Mouse (Mus musculus) erythroblast, embryonic 14.5 days (primary cell): ENCODE data around the gene Dab1. TPM values are rescaled to one million over a fixed set of nuclear protein-coding genes. Genes with fewer than 3 reads are reported as not detected.

Experiments used
- H3K27me3 ChIP-seq: 2 replicates; pipeline ENCODE4 v1.6.1; 2012; ENCODE audit warnings: inconsistent platforms; ENCODE audit not compliant: control insufficient read depth
- H3K36me3 ChIP-seq: 2 replicates; pipeline ENCODE4 v1.6.1; 2012; ENCODE audit warnings: mild to moderate bottlenecking, inconsistent platforms; ENCODE audit not compliant: control insufficient read depth
- H3K4me1 ChIP-seq: 2 replicates; pipeline ENCODE4 v1.6.1; 2012; ENCODE audit warnings: inconsistent platforms; ENCODE audit not compliant: control insufficient read depth
- H3K4me3 ChIP-seq: replicated peaks from 2 replicates; pipeline ENCODE3; 2012; ENCODE audit warnings: moderate library complexity, mild to moderate bottlenecking, inconsistent platforms
- H3K9me3 ChIP-seq: 2 replicates; pipeline ENCODE4 v1.6.1; 2012; ENCODE audit warnings: low read length, inconsistent platforms, mixed read lengths; ENCODE audit not compliant: control insufficient read depth
- GATA1 ChIP-seq: IDR thresholded peaks from 2 replicates; pipeline ENCODE4 v1.6.1; 2012; ENCODE audit warnings: low read length, inconsistent platforms, mixed read lengths
- TAL1 ChIP-seq: IDR thresholded peaks from 3 replicates; pipeline ENCODE4 v1.6.1; 2012; ENCODE audit warnings: low read length, inconsistent platforms, mixed read lengths
- polyA plus RNA-seq: library from polyadenylated mRNA; stranded (reverse); fragments of >175 nt; gene quantifications from 2 replicates; pipeline ENCODE4 v1.2.3, GENCODE M21; 2012

The Dab1 gene
- polyA plus RNA-seq, 1 experiment = not detected

DNA sequence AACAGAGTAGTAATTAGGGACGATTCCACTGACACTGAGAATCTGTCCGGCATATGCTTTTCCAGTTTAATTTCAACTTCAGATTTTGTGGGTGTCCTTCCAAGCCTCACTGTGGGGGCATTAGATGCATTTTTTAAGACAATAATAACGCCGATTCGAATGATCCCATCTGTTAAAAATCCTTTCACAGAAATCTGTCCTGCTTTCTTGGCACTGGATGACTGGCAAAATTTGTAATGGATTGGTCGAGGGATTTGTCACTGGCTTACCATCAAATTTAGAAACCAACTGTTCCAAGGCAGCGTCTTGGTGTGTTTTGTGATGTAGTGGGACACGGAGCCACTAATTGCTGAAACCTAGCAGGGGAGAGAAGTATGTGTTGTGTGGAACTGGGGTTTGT lies 638.6 kb downstream of the Dab1 start:
- peaks cover 13% of the 10 kb centered on the region for H3K9me3 ChIP-seq
- no peaks in the 10 kb centered on the region for H3K27me3 ChIP-seq
- H3K4me3 ChIP-seq = no peak overlapping the region
- no peaks in the 10 kb centered on the region for H3K36me3 ChIP-seq
- H3K4me1 ChIP-seq = no peaks in the 10 kb centered on the region
- TF ChIP-seq TAL1 (no peak), GATA1 (no peak)

DNA sequence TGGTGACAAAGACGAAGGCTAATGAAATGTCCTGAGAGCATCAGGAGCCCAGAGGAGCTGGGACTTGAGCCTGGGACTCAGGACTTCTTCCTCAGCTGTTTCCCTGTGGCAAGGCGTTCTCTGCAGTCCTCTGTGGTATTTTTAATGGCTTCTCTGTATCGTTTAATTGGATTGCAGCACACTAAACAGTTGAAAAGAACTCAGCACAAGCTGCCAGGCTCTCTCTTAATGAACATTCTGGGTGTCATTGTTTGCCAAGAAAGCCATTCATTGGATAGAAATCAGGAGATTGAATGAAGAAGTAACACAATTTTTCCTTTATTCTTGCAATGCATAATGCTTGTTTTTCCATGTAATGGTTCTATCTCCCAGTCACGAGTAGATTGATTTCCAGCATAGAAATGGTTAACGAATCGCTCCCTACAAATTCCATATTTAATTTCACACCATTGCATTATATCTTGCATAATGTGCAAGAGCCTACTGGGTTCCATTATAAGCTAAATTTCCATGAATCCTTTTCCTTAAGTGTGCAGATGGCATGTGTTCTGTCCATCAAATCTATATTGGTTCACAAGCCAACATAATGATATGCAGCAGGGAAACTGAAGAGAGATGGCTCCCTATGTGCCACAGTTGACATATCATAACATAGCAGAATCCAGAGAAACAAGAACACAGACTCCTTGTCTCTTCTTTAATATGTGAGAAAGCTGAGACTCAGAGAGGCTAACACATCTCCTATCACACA lies 650.4 kb downstream of the Dab1 start:
- Histone ChIP-seq H3K27me3 (no peaks in the 10 kb centered on the region), H3K4me1 (no peaks in the 10 kb centered on the region), H3K9me3 (no peaks in the 10 kb centered on the region), H3K4me3 (no peak overlapping the region), H3K36me3 (no peaks in the 10 kb centered on the region)
- TF ChIP-seq TAL1 (no peak), GATA1 (no peak)

DNA sequence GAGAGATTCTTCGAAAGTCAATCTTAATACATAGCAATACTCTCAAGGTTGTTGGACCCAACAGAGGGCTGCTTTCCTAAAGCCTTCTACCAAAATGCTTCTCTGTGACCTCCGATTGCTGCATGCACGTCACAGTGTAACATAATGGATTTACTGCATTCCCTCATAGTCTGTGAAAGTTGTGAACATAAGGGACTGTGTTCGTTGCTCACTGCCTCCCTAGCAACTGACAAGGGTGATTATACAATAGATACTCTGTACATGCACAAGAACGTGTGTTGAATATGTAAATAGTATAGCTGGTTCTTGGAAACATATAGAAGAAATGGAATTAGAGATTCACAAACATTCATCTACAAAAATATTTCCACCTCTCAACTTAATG lies 651.0 kb downstream of the Dab1 start:
- Histone ChIP-seq H3K36me3 (no peaks in the 10 kb centered on the region), H3K4me3 (no peak overlapping the region), H3K4me1 (no peaks in the 10 kb centered on the region), H3K9me3 (no peaks in the 10 kb centered on the region), H3K27me3 (no peaks in the 10 kb centered on the region)
- TF ChIP-seq TAL1 = no peak
- TF ChIP-seq GATA1 = no peak

DNA sequence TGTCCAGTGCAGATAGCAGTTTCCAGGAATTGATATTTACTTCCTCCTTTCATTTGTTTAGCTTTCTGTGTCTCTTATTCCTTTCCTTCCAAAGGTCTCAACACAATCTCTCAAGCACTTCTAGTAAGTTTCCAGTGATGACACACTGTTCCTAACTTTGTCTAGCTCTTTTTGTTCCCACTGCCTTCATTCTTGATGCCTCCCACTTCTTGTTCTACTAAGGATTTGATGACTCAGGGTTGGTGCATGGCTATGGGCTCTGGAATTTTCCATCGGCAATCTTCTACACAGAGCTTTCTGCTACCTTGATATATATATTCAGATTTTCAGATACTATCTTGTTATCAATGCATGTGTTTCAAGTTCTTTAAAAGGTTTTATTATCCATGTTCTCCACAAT lies 656.1 kb downstream of the Dab1 start:
- Histone ChIP-seq H3K4me3 (no peak overlapping the region), H3K9me3 (peaks cover 14% of the 10 kb centered on the region), H3K27me3 (no peaks in the 10 kb centered on the region), H3K4me1 (no peaks in the 10 kb centered on the region), H3K36me3 (no peaks in the 10 kb centered on the region)
- no peak for TF ChIP-seq GATA1
- TF ChIP-seq TAL1 = no peak

DNA sequence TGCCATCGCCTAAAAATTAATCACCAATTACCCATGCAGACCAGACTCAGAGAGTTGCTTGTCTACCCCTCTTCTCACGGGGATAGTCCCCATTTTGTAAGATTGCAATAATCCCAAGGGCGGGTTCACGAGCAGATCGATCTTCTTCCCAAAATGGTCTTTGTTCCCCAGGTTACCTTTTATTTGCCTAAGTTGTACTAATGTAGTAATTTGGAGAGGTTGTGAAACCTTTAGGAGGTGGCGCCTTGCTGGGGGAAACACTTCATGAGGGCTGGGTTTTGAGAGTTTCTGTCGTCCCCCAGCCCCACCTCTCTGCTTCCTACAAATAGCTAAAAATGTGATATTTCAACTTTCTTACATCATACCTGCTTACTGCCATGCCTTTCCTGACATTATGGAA lies 657.8 kb downstream of the Dab1 start:
- Histone ChIP-seq H3K4me3 (no peak overlapping the region), H3K36me3 (no peaks in the 10 kb centered on the region), H3K27me3 (no peaks in the 10 kb centered on the region), H3K9me3 (peaks cover 14% of the 10 kb centered on the region), H3K4me1 (no peaks in the 10 kb centered on the region)
- TF ChIP-seq GATA1 (no peak), TAL1 (no peak)

DNA sequence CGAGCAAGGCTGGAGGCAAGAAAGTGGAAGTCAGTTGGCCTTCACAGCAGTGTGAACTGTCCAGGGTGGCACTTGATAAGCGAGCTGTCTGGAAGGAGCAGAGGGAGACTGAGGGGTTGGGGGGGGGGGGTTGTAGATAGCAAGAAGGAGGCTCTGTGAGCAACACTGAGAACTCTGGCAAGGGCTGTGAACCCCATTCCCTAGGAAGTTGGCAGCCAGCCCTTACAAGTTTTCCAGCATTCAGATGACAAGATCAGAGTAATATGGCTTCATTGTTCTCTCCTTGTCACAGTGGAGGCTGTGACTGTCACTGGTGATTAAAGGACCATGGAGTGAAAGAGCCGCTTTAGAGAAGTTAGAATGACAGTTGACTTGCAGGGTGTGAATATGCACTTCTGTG lies 662.4 kb downstream of the Dab1 start:
- H3K4me3 ChIP-seq = no peak overlapping the region
- TF ChIP-seq TAL1 (no peak), GATA1 (no peak)

DNA sequence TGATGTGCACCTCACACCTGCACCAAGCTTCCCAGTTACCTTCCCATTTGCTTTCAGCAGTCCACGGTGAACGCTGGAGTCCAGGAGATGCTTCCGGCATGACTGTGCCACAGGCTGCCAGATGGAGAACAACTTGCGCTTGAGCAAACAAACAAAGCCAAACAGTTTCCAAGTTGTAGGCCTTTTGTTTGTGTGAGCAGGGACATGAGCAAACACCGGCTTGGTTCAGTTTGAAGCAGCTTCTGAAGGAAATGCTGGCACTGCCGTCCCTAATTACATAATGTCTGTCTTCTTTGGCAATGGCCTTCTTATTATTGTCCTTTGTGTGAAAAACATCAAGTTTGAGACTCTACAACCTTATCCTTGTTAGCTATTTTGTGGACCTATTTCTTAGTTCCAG lies 664.7 kb downstream of the Dab1 start:
- no peak for TF ChIP-seq GATA1
- no peak for TF ChIP-seq TAL1
- Histone ChIP-seq H3K9me3 (peaks cover 12% of the 10 kb centered on the region; the same call in 1 of the 2 replicates), H3K36me3 (no peaks in the 10 kb centered on the region), H3K4me1 (no peaks in the 10 kb centered on the region), H3K27me3 (no peaks in the 10 kb centered on the region), H3K4me3 (no peak overlapping the region)

More for the DNA sequence above, 662.4 kb downstream of the Dab1 start:
- Histone ChIP-seq H3K4me1 (no peaks in the 10 kb centered on the region), H3K9me3 (peaks cover 22% of the 10 kb centered on the region), H3K27me3 (no peaks in the 10 kb centered on the region), H3K36me3 (no peaks in the 10 kb centered on the region)

DNA sequence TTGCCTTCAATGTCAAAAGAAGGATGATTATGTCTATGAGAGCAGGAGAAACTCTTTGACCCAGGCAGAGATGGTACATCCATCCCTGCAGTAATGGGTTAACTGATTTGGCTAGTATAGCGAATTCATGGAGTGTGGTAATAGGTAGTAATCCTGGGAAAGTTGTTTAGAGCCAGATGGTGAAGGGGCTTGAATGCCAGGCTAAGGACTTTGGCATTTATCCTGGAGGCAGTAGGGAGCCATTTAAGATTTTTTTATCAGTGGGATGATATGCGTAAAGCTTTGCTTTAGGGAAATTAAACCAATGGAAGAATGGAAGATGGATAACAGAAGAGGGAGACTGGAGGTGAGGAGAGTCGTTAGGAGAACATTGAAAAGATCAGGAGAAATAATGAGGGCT lies 669.2 kb downstream of the Dab1 start:
- Histone ChIP-seq H3K4me3 (no peak overlapping the region), H3K27me3 (no peaks in the 10 kb centered on the region), H3K36me3 (no peaks in the 10 kb centered on the region), H3K4me1 (no peaks in the 10 kb centered on the region), H3K9me3 (peaks cover 8% of the 10 kb centered on the region; the same call in 1 of the 2 replicates)
- TF ChIP-seq TAL1 (no peak), GATA1 (no peak)

DNA sequence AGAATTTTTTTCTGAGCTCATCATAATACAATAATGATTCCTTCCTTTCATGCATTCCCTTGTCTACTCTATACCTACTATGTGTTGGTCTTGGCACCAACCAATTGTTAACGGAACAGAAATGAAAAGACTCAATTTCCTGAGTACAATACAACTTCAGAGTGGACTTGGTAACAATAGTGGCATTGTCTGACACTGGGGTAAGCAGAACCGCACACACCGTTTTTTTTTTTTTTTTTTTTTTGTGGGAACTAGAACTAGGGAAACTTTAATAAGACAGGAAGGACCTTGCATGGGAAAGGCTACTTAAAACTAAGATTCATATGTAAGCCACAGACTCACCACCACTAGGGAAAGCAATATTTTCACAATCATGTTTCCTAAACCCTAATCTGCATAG lies 682.6 kb downstream of the Dab1 start:
- Histone ChIP-seq H3K9me3 (peaks cover 3% of the 10 kb centered on the region), H3K27me3 (no peaks in the 10 kb centered on the region), H3K4me1 (no peaks in the 10 kb centered on the region), H3K4me3 (no peak overlapping the region), H3K36me3 (no peaks in the 10 kb centered on the region)
- TF ChIP-seq TAL1 = no peak
- no peak for TF ChIP-seq GATA1

DNA sequence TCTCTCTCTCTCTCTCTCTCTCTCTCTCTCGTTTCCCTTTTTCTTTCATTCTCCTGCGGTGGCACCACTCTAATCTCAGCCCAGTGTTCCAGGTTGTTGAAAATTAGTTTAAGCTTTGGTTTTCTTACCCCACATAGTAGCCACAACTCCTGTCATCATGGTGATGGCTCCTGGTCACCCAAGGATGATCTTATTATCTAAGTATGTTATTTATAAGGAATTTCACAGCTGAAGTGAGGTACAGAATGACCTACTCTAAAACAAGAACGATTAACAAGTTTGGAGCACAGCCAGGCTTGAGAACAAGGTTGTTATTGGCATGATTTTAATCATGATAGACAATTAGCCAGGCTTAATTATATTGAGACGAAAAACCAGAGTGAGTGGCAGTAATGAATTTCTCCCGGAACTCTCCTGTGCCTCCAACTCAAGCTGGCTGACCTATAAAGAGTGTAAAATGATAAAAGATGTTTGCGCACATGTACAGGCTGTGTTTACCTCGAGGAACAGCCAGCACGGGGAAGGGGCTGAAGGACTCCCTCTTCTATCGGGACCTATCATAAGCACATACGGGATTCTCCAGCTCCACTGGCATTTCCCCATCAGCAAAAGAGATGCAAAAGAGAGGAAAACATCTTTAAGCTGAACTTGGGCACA lies 684.0 kb downstream of the Dab1 start:
- no peak overlapping the region for H3K4me3 ChIP-seq
- H3K36me3 ChIP-seq = no peaks in the 10 kb centered on the region
- TF ChIP-seq TAL1 (no peak), GATA1 (no peak)
- no peaks in the 10 kb centered on the region for H3K4me1 ChIP-seq
- peaks cover 3% of the 10 kb centered on the region for H3K9me3 ChIP-seq
- no peaks in the 10 kb centered on the region for H3K27me3 ChIP-seq
